Mouse (Mus musculus) mouse trophoblast stem cell (cell line): Measurements from ENCODE around the gene Tmem28.

ENCODE experiments used
- in situ Hi-C, 2 experiments: fragments of 300-500 bp; cut with MseI, MboI; formaldehyde crosslinking; loops; 2 replicates in 1 of 2; 3 replicates in 1 of 2; pipeline ENCODE4 v1.15.1; 2025

The Tmem28 gene

DNA sequence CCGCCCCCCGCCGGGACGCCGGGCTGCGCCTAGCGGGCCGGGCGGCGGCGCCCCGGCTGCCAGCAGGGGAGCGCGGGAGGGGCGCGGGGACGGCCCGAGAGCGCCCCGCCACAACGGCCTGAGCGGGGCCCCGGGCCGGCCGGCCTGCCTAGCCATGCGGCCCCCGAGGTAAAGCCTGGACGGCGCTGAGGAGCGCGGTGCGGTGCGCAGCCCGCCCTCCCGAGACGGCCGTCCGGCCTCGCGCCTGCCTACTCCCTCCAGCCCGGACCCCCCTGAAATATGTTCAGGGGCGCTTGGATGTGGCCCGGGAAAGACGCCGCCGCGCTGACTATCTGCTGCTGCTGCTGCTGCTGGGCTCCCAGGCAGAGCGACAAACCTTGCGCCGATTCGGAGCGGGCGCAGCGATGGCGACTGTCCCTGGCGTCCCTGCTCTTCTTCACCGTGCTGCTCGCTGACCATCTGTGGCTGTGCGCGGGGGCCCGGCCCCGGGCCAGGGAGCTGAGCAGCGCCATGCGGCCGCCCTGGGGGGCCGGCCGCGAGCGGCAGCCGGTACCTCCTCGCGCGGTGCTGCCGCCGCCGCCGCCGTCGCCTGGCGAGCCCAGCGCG lies at the start of gene Tmem28:
Gene Tmem28, plus strand, starts transcription at position 232 of the 606 bp plus-strand sequence.
- in situ Hi-C loops, result no loop called here

DNA sequence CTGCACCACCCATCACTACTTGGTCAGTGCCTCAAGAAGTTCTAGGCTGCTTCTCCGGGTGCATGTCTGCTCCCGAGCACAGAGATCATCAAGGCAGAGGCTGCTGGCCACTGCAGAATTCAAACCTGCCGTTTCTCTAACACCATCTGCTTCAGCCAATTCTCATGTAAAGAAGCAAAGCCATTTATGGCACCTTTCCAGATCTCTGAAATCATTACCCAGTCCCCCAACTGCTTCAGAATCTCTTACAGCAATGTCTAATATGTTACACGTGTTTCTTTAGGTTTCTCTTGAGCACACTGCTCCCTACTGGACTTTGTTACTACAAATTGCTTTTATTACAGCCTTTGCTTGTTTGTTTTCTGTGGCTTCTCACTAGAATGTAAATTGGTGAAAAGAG lies 40.5 kb upstream of the Tmem28 start:
- in situ Hi-C loops, result no loop called here

DNA sequence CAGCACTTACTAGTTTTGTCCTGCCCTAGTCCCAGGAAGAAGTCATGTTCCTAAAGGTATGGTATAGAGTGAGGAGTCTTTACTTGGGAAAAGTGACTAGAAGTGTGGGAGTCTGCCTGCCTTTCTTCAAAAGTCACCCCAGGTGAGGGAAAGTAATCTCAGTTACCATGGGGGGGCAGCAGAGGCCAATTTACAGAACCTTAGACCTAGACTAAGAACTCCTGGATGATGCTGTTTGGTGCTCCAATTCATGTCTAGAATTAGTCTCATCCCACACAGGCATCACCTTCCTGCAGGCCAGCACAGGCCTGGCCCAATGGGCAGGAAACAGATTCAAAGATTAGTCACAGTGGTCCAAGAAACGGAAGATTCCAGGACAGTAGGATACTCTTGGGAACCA lies 12.4 kb upstream of the Tmem28 start:
- in situ Hi-C loops, result no loop called here

DNA sequence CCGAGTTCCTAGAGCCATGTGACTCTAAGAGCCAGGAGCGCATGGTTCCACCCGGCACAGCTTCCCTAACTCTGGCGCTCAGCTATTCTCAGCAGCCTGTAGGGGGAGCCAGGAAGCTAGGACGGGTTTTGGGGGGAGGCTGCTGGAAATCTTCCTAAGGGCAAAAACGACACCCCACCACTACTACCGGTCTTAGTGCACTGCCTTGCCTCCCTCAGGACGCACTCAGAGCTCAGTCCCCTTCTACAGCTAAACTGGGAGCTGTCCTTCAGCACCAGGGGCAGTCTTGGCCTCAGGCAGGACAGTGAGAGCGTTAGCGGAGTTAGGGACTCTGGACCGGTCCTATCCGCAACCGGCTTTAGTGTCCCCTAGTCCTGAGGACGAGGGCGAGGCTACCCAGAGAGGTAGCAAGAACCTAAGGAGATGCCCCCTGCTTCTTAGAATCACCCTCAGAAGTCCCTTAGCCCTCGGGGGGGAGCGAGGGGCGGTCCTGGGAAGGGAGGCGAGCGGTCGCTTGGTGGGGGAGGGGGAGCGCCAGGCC lies 1.4 kb upstream of the Tmem28 start:
- in situ Hi-C loops, result no loop called here

DNA sequence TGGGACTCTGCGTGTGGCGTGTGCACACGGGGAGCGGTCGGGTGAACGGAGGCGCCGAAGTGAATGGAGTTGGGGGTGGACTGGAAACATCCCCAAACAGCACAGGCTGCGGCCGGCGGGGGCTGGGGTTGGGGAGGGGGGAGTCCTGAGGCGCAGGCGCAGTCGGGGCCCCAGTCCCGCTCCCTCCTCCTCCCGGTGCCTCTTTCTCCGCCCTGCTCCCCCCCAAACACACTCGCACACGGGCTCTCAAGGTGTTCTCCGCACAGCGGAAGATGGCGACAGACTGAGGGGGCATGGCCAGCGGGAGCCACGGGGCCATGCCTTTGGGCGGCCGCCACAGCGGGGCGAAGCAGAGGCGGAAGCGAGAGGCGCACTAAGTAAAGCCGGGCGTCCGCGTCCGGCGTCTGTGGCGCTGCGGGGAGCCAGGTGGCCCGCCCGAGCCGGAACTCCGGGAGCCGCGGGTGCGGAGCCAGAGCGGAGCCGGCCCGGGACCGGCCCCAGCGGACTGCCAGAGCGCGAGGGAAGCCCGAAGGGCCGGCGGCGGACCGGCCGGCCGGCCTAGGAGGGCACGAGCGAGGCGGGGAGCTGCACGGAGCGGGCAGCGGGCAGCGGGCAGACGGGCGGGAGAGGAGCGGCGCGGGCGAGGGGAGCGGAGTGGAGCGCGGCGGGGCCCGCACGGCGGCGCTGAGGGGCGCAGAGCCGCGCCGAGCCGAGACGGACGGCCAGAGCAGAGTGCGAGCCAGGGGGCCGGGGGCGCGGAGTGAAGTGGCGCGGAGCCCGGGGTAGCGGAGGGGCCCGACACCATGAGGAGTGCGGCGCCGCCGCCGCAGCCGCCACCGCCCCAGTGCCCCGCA lies 658 bp upstream of the Tmem28 start:
- in situ Hi-C loops, result no loop called here

DNA sequence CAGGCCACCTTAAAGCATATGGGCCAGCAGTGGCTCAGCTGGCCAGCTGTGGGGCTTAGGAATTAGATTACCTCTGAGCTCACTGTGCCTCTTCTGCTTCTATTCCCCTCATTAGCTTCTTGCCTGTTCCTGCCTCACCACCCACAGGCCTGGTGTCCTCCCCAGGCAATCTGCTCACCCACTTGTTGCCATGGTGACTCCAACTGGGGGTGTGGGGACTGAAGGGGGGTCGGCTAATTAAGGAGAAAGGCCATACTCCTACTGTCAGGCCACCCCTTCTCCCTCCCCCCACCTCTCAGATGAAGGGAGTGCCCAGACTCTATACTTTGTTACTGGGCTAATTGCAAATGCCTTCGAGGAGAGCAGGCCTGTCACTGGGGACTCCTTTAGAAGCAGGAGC lies 21.3 kb downstream of the Tmem28 start:
- in situ Hi-C loops, result no loop called here

DNA sequence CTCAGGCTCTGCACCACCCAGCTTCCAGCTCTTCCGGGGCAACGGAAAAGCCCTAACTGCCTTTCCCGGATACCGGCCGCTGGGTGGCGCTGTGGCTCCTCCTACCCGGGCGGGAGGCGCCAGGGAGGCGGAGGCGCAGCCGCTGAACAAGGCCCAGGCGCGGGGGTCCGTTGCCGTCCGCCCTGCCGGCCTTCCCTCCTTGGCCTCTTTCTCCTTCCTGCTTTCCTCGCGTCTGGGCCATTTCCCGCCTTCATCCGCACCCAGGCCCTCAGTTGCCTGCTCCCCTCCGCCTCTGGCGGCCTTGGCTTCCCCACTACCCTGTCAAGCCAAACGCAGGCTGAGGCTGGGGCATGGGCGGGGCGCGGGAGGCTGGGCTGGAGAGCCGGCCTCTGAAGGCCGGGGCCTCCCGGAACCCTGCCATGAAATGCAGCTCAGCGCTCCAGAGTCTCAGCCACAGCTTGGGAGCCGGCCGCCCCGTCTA lies 32.5 kb downstream of the Tmem28 start:
- in situ Hi-C loops, result no loop called here

DNA sequence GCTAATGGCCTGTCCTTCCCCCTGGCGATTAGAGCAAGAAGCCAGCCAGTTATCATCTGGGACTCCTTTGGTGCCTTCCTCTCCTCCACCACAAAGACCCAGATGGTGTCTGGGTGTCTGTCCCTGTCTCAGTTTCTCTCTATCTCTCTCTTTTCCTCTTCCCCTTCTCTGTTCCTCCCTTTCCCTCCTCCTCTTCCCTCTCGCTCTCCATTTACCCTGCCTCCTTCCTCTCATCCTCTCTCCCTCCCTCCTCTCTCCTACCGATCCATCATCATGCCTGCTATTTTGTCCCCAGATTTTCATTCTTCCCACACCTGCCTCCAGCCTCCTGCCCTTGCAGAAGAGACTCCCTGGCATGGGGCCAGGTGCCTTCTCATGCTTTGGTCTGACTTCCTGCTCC lies 33.0 kb downstream of the Tmem28 start:
- in situ Hi-C loops, result no loop called here

DNA sequence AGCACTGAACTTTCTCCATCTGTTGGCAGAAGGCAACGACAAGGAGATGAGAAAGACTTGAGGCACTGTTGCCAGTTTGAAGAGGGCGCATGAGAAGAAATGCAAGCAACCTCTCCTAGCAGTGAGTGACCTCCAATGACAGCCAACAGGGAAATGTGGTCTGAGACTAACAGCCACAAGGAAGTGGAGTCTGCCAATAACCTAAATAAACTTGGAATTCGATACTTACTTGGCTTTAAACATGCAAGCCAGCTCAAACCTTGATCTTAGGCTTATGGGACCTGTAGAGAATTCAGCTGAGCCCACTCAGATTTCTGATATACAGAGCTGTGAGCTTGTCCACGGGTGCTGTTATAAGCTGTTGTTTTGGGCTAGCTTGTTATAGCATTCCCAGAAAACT lies 51.4 kb downstream of the Tmem28 start:
- in situ Hi-C loops, result no loop called here

DNA sequence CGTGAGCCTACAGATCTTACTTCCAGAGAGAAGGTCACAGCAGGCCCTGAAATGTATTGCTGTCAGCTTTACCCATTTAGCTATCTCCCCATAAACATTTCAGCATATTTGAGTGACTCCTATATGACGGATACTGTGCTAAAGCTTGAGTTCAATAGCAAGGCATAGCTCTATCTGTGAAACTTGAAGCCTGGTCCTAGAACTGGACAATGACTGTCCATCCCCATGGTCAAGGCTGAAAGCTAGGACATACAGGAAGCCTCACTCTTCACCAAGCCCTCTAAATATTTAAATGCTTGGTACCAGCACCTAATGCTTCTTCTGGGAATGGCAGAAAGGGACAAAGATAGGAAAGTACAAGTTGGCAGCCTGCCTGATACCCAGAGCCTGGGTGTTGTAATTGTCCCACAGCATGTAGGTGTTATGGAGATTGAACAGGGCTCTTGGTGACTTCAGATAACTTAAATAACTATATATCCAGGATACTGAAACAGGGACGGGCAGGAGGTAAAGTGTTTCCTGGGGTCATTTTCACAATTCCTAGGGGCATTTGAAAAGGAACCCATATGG lies 51.9 kb downstream of the Tmem28 start:
- in situ Hi-C loops, result no loop called here

DNA sequence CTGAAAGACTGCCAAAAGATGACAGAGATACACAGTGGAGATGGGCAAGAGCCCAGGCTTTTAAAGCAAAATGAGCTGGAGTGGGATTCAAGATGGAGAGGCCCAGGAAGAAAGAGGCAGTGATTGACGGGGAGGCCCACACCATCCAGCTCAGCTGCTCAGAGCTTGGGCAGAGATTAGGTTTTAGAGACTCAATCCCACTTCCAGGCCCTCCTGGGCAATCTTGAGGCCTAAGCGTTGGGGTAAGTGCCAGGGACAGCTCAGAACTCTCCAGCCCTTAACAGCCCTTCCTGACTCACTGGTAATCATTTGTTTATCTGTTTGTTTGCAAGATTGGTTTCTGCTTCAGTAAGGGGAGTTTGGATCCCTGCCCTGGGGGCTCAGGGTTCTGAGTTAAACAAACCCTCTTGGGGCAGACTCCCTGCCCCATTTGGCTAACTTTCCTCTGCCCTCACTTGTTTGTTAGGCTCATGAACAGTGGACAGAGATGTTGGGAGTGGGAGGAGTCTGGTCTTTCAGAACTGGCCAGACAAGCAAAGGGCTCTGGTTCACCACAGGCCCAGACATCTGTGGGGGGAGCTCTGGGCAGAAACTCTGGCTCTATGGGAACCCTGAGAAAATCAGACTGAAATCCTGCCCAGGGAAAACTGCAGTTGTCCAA lies 52.6 kb downstream of the Tmem28 start:
- in situ Hi-C loops, result no loop called here

DNA sequence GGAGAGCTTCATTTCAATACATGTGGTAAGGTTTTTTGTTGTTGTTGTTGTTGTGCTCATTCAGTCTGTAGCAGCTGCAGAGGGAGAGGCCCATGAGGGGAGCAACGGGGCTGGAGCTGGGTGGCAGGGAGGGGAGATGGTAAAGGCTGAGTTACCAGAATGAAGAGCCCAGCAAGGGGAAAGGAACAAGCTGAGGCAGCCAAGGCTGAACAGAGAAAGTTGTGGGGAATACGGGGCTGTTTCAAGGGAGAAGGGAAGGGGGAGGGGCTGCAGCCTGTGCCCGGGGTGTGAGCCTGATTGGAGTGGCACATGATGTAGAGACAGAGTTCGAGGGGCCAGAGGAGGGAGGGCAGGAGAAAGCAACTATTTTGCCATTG lies 53.1 kb downstream of the Tmem28 start:
- in situ Hi-C loops, result no loop called here

DNA sequence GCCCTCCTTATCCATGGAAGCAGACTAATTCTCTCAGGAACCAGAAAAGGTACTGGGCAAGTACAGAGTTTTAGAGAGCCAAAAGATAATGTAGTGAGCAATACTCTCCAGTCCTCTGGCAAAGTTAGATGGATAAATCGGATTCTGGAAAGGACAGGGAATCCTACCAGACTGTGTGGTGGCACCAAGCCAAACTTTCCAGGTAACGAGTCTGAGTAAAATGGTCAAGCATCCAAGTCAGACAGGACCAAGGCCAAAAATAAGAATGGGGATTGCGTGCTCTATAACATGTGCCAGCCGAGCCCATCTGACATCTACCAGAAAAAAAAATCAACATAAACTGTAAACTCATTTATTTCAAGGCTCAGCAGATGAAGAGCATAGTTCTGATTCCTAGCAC lies 56.0 kb downstream of the Tmem28 start:
- in situ Hi-C loops, result no loop called here

DNA sequence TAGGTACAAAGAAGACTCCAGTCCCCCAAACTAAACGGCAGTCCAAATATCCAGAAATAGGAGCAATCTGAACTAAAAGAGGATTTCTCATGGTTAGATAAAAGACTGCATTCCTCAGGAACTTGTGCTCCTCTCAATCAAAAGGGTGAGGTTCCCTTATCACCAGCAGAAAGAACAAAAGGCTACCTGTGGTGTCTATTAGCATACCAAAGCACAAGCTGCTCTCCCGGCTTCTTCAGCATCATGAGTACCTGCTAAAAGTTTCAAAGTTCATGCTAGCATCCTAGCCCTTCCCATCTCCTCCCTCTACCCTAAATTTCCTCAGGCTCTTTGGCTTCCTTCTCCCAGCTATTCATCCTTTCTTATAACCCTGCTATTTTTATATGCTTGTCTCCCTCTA lies 62.6 kb downstream of the Tmem28 start:
- in situ Hi-C loops, result no loop called here
